Mouse (Mus musculus) skeletal muscle tissue, adult 2 months (tissue): Measurements from ENCODE around the gene Adra1d.

Experiments
- DNase-seq: peaks from one replicate; pipeline ENCODE4 v3.0.0-alpha.2; 2012; ENCODE audit warnings: low read depth, low spot score

Adra1d gene

GRCm38 (mm10) chr2:131539780-131540179 lies 22.3 kb downstream of the Adra1d start:
- no peak for DNase-seq

GRCm38 (mm10) chr2:131538341-131538740 lies 23.7 kb downstream of the Adra1d start:
- no peak for DNase-seq

- DNase-seq: no peak
Measured at GRCm38 (mm10) chr2:131535168-131535567, 26.9 kb downstream of the Adra1d start.

GRCm38 (mm10) chr2:131531271-131531670 lies 30.8 kb downstream of the Adra1d start:
- DNase-seq: no peak

GRCm38 (mm10) chr2:131530623-131531008 lies 31.5 kb downstream of the Adra1d start:
- no peak for DNase-seq

- DNase-seq: peak; percentile 63
Measured at GRCm38 (mm10) chr2:131529898-131530622, 32.0 kb downstream of the Adra1d start.

- DNase-seq: no peak
Measured at GRCm38 (mm10) chr2:131527061-131527460, 35.0 kb downstream of the Adra1d start.

- no peak for DNase-seq
Measured at GRCm38 (mm10) chr2:131520743-131521142, 41.3 kb downstream of the Adra1d start.

GRCm38 (mm10) chr2:131518790-131519189 lies 43.3 kb downstream of the Adra1d start:
- no peak for DNase-seq

- DNase-seq: no peak
Measured at GRCm38 (mm10) chr2:131517550-131517949, 44.5 kb downstream of the Adra1d start.

GRCm38 (mm10) chr2:131514055-131514621 lies 47.9 kb downstream of the Adra1d start:
- no peak for DNase-seq

GRCm38 (mm10) chr2:131513477-131513876 lies 48.6 kb downstream of the Adra1d start:
- DNase-seq: peak; percentile 62

GRCm38 (mm10) chr2:131510531-131510930 lies 51.6 kb downstream of the Adra1d start:
- DNase-seq: no peak

- DNase-seq: peak; percentile 93
Measured at GRCm38 (mm10) chr2:131509671-131510313, 52.3 kb downstream of the Adra1d start.

GRCm38 (mm10) chr2:131508501-131508900 lies 53.6 kb downstream of the Adra1d start:
- DNase-seq: no peak

- DNase-seq: peak; percentile 85
Measured at GRCm38 (mm10) chr2:131506358-131506757, 55.7 kb downstream of the Adra1d start.

GRCm38 (mm10) chr2:131505431-131505830 lies 56.7 kb downstream of the Adra1d start:
- no peak for DNase-seq

- no peak for DNase-seq
Measured at GRCm38 (mm10) chr2:131502561-131502960, 59.5 kb downstream of the Adra1d start.

- DNase-seq: no peak
Measured at GRCm38 (mm10) chr2:131501886-131502285, 60.2 kb downstream of the Adra1d start.

GRCm38 (mm10) chr2:131499290-131499845 lies 62.7 kb downstream of the Adra1d start:
- DNase-seq: no peak

GRCm38 (mm10) chr2:131498219-131498618 lies 63.9 kb downstream of the Adra1d start:
- no peak for DNase-seq

GRCm38 (mm10) chr2:131497224-131497856 lies 64.7 kb downstream of the Adra1d start:
- no peak for DNase-seq
